Mouse (Mus musculus) layer of hippocampus, adult 11-12 months (tissue): ENCODE measurements around the gene Dnpep.

Source experiments
- DNase-seq: peaks from one replicate; pipeline ENCODE4 v3.0.0; 2022; ENCODE audit warnings: low spot score

Dnpep gene

GRCm38 (mm10) chr1:75262969-75263951, 54.5 kb downstream of the Dnpep start:
- DNase-seq, result peak; percentile 37

GRCm38 (mm10) chr1:75261278-75261677, 56.5 kb downstream of the Dnpep start:
- no peak for DNase-seq
